Mouse (Mus musculus) spleen, adult 2 months (tissue): ENCODE results near the gene Fgfr2.

Experiments used
- CTCF ChIP-seq: fragments of 200-500 bp; IDR thresholded peaks from 2 replicates; pipeline ENCODE4 v1.5.1; 2011; ENCODE audit warnings: mild to moderate bottlenecking, inconsistent platforms; ENCODE audit not compliant: insufficient read depth, insufficient read length, insufficient replicate concordance; ENCODE audit errors: extremely low read depth
- POLR2A ChIP-seq: fragments of 200-500 bp; IDR thresholded peaks from 2 replicates; pipeline ENCODE4 v1.6.1; 2011; ENCODE audit warnings: low read depth, low read length, inconsistent platforms

DNA sequence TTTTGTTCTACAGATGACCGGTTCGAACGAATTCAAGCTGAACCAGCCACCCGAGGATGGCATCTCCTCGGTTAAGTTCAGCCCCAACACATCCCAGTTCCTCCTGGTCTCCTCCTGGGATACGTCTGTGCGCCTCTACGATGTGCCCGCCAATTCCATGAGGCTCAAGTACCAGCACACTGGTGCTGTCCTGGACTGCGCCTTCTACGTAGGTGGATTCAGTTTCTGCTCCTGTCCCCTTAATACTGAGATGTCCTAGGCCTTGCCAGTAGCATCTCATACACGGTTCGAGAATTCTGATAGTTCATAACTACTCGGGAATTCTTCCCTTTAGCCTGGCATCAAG lies 1562.5 kb downstream of the Fgfr2 start:
- TF ChIP-seq CTCF (no peak), POLR2A (no peak)
